Mouse (Mus musculus) G1E (cell line): ENCODE results near the gene Kif19a. TPM values are rescaled to one million over a fixed set of nuclear protein-coding genes. Genes with fewer than 3 reads are reported as not detected.

Experiments used
- ATAC-seq: 2 replicates; pipeline ENCODE4 v1.8.0; 2016; ENCODE audit warnings: mild to moderate bottlenecking; ENCODE audit not compliant: insufficient number of reproducible peaks, poor library complexity, low FRiP score, severe bottlenecking; ENCODE audit errors: extremely low read depth
- DNase-seq: peaks from one replicate; pipeline ENCODE4 v3.0.0; 2012; ENCODE audit warnings: low spot score
- H3K27me3 ChIP-seq: 2 replicates; pipeline ENCODE4 v1.6.1; 2012; ENCODE audit warnings: mild to moderate bottlenecking, low read length, inconsistent platforms; ENCODE audit not compliant: insufficient read depth
- H3K36me3 ChIP-seq: replicated peaks from 2 replicates; pipeline ENCODE3; 2012; ENCODE audit warnings: mild to moderate bottlenecking, inconsistent platforms
- H3K4me1 ChIP-seq: 2 replicates; pipeline ENCODE4 v1.6.1; 2012; ENCODE audit warnings: low read depth, low read length, inconsistent platforms, mixed read lengths; ENCODE audit not compliant: insufficient read depth
- H3K4me3 ChIP-seq: 2 replicates; pipeline ENCODE4 v1.5.1; 2012; ENCODE audit warnings: low read depth, mild to moderate bottlenecking, inconsistent platforms, low read length, moderate library complexity, mixed read lengths
- H3K9me3 ChIP-seq: replicated peaks from 2 replicates; pipeline ENCODE4 v1.6.1; 2012; ENCODE audit warnings: inconsistent platforms
- CTCF ChIP-seq: IDR thresholded peaks from 2 replicates; pipeline ENCODE4 v1.5.1; 2012; ENCODE audit warnings: low read depth, low read length, inconsistent platforms, mixed read lengths
- GATA1 ChIP-seq: IDR thresholded peaks from 2 replicates; pipeline ENCODE4 v1.6.1; 2012; ENCODE audit warnings: borderline replicate concordance, low read length, inconsistent platforms, mixed read lengths
- GATA2 ChIP-seq: IDR thresholded peaks from 2 replicates; pipeline ENCODE4 v1.6.1; 2012; ENCODE audit warnings: low read depth, low read length, inconsistent platforms, borderline replicate concordance
- POLR2AphosphoS5 ChIP-seq: IDR thresholded peaks from 2 replicates; pipeline ENCODE4 v1.6.1; 2012; ENCODE audit warnings: low read depth, low read length, inconsistent platforms; ENCODE audit not compliant: insufficient replicate concordance
- TAL1 ChIP-seq: conservative IDR thresholded peaks from 2 replicates; pipeline ENCODE4 v1.6.1; 2012; ENCODE audit warnings: low read depth, low read length, inconsistent platforms, mixed read lengths
- polyA plus RNA-seq: library from polyadenylated mRNA; stranded (reverse); fragments of >175 nt; gene quantifications from 2 replicates; pipeline ENCODE4 v1.2.3, GENCODE M21; 2012
- total RNA-seq, 2 experiments: library from RNA; stranded (forward) in 1 of 2; stranded (reverse) in 1 of 2; fragments of 200-1000 nt in 1 of 2; fragments of >200 nt in 1 of 2; fragmentation: Nextera tagmentation in 1 of 2; gene quantifications; 2 replicates each; pipeline ENCODE4 v1.2.3; 2014 to 2017

Kif19a gene
- total and polyA plus RNA-seq, 3 experiments = not detected

DNA sequence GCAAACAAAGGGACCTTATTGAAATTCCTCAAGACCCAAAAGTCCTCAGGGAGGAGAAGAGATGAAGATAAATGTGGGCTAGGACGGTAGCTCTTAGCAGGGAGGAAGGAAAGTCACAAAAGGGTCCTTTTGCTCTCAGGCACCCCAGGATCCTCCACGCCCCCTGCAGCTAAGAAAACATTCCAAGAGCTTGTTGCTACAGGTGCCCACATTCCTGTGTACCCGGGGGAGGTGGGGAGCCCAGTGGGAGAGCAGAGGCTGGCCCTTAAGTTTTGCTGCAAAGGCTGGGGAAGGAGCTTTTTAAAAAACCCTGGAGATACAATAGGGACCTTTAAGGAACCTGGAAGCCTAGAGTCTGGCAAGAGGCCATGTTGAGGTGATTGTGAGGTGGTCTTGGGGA, 55.3 kb downstream of the Kif19a start:
- ATAC-seq = no peak
- TF ChIP-seq GATA2 (no peak), CTCF (no peak), GATA1 (no peak), POLR2AphosphoS5 (no peak), TAL1 (no peak)
- no peaks in the 10 kb centered on the region for H3K4me1 ChIP-seq
- DNase-seq = no peak
- no peak overlapping the region for H3K4me3 ChIP-seq
- no peaks in the 10 kb centered on the region for H3K27me3 ChIP-seq
- H3K9me3 ChIP-seq = peaks cover 72% of the 10 kb centered on the region
- no peaks in the 10 kb centered on the region for H3K36me3 ChIP-seq

DNA sequence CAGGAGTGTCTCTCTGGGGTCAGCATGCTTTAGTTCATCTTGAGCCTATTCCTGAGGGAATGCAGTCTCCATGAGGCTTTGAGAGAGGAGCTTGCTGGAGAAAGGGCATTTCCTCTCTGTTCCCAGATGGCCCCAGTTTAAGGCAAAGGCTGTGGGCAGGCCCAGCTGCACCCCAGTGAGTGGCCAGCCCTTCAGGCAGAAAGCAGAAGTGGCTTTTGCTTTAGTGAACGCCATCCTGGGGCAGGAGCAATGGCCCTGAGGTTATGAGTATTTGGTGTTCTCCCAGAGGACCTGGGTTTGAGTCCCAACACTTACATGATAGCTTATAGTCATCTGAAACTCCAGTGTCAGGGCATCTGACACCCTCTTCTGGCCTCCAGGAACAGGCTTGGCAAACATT, 56.1 kb downstream of the Kif19a start:
- H3K36me3 ChIP-seq = no peaks in the 10 kb centered on the region
- TF ChIP-seq TAL1 (no peak), GATA2 (no peak), GATA1 (no peak), POLR2AphosphoS5 (no peak), CTCF (no peak)
- ATAC-seq (no peak), DNase-seq (no peak)
- H3K4me1 ChIP-seq = no peaks in the 10 kb centered on the region
- H3K27me3 ChIP-seq = no peaks in the 10 kb centered on the region
- peaks cover 72% of the 10 kb centered on the region for H3K9me3 ChIP-seq
- H3K4me3 ChIP-seq = no peak overlapping the region

DNA sequence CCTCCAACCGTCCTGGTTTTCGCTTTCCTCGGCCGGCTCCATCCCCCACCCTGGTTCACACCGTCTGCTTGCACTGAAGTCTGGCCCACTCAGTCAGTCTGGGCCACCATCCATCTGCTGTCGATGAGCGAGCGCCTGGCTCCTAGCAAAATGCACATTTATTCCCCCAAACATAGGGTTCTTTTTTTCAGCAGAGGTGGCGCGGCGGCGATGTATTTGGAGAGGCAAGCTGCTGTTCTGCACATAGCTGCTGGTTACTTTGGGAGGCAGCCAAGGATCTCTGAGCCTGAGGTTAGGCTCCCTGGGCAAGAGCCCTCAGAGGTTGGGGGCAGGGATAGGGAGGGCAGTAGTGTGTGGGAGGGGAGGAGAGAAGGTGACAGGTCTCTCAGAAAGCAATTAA, 57.5 kb downstream of the Kif19a start:
- ATAC-seq (no peak), DNase-seq (no peak)
- no peaks in the 10 kb centered on the region for H3K36me3 ChIP-seq
- H3K27me3 ChIP-seq = no peaks in the 10 kb centered on the region
- peaks cover 70% of the 10 kb centered on the region for H3K9me3 ChIP-seq
- H3K4me1 ChIP-seq = no peaks in the 10 kb centered on the region
- no peak overlapping the region for H3K4me3 ChIP-seq
- TF ChIP-seq POLR2AphosphoS5 = no peak
- TF ChIP-seq TAL1 = no peak

DNA sequence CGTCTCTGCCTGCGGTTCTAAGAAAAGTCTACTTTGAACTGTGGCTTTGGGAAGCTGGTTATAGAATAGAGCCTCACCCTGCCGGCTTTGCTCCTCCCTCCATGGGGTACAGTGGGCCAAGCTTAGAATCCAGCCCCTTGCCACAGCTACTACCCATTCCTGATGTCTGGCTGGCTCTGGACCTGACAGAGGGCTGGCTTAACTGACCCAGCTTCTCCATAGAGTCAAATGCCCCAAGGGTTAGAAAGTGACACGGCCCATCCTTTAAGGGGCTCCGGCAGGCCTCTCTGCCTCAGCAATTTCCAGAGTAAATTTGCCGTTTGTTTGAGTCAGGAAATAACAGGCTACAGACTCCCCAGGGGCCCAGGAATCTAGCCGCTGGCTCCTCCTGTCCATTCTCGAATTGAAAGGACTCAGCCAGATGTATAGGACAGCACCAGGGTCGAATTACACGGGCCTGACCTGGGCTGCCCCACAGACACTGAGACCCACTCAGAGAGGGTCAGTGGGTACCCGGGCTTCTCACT, 58.1 kb downstream of the Kif19a start:
- Histone ChIP-seq H3K9me3 (peaks cover 68% of the 10 kb centered on the region), H3K4me1 (no peaks in the 10 kb centered on the region), H3K4me3 (no peak overlapping the region), H3K27me3 (no peaks in the 10 kb centered on the region), H3K36me3 (no peaks in the 10 kb centered on the region)
- DNase-seq (no peak), ATAC-seq (no peak)
- TF ChIP-seq TAL1 = no peak
- TF ChIP-seq POLR2AphosphoS5 = no peak
- TF ChIP-seq GATA2 = no peak
- no peak for TF ChIP-seq GATA1
- TF ChIP-seq CTCF = no peak

DNA sequence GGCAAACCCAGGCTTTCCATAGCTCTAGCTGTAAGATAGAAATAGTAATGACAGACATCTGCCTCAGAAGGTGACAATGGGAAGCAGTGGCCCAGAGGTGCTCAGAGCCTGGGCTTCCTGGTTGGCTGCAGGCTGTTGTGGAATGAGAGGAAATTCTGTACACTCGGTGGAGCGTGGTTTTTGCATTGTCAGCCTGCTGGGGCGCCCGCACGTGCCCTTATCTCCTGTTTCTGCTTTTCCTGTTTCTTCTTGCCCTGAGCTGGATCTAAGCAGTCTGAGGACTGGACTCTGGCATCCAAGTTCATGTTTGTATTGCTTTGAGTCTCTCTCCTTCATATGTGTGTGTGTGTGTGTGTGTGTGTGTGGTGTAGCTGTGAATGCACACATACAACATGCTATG, 61.5 kb downstream of the Kif19a start:
- no peak for ATAC-seq
- H3K27me3 ChIP-seq = no peaks in the 10 kb centered on the region
- no peaks in the 10 kb centered on the region for H3K4me1 ChIP-seq
- TF ChIP-seq GATA2 = no peak
- no peak for DNase-seq
- H3K36me3 ChIP-seq = no peaks in the 10 kb centered on the region
- peaks cover 68% of the 10 kb centered on the region for H3K9me3 ChIP-seq
- no peak overlapping the region for H3K4me3 ChIP-seq

DNA sequence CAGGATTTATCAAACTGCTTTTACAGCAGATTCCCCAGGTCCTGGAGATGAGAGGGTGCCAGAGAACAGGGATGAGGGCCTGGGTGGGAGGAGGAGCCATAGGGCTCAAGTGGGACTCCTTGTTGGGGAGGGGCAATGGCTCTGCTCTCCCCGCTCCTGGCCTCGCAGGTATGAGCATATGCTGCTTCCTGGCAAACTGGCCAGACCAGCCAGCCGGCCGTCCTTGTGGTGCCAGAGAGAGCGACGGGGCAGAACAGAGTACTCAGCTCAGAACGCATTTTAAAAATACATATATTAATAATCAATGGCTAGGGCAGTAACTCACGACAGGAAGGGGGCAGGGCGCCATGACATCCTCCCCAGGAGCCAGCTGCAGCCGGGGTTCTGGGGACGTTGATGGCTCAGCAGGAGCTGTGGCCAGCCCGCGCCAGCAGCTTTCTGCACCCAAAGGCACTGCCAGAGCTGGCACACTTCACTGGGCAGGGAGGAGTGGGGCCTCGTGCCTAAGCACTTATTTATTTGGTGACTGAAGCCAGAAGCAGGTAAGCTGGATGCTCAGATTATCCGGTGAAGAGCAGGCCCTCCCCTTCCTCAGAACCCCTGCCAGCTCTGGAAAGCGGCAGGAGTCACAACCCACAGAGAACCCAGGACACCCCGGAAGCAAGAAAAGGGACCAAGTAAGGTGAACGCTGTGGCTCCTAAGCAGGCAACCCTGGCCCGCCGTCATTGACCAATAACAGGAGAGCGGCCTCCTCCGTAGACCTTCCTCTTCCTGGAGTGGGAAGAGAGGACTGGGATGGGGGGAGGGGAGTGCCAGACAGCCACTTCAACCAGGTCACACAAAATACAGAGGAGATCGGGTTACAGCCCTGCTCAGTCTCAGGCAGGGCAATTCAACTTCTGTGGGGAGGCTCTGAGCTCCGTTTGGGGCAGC, 64.6 kb downstream of the Kif19a start:
- Histone ChIP-seq H3K4me1 (no peaks in the 10 kb centered on the region), H3K27me3 (no peaks in the 10 kb centered on the region), H3K4me3 (no peak overlapping the region), H3K9me3 (peaks cover 72% of the 10 kb centered on the region), H3K36me3 (no peaks in the 10 kb centered on the region)
- no peak for ATAC-seq
- TF ChIP-seq GATA2 = no peak
- TF ChIP-seq POLR2AphosphoS5 = no peak
- TF ChIP-seq TAL1 = no peak
- TF ChIP-seq GATA1 = no peak
- no peak for TF ChIP-seq CTCF
- no peak for DNase-seq

DNA sequence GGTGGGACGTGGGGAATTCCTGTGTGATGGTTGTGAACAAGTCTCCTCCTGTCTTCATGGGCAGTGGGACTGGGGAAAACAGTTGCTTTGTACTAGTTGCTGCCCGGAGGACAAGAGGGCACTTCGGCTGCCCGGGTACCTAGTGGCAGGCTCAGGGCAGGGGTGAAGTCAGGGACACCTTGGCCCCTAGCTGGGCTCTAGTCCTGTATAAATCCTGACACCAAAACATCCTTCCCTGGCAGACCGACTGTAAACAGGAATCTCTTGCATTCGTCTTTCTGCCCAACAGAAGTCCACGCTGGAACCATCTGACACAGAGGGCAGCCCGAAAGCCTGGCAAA, 65.2 kb downstream of the Kif19a start:
- no peak for DNase-seq
- Histone ChIP-seq H3K36me3 (no peaks in the 10 kb centered on the region), H3K4me3 (no peak overlapping the region), H3K4me1 (no peaks in the 10 kb centered on the region), H3K9me3 (peaks cover 72% of the 10 kb centered on the region), H3K27me3 (no peaks in the 10 kb centered on the region)
- ATAC-seq = no peak
- no peak for TF ChIP-seq CTCF
- TF ChIP-seq GATA2 = no peak
- TF ChIP-seq TAL1 = no peak
- no peak for TF ChIP-seq POLR2AphosphoS5
- no peak for TF ChIP-seq GATA1
